Comparison of ENCODE assay signal across 8 mouse cellular contexts in genomic region chr7:27335928-27336823, GRCm38 (mm10). TPM values are rescaled to one million over a fixed set of nuclear protein-coding genes. Genes with fewer than 3 reads are reported as not detected.
DNase-seq lines count a peak whose midpoint lies in the region; ATAC-seq and TF ChIP-seq lines count a peak whose summit lies in the region.

No protein-coding gene starts in this region.

- no peak overlapping the region for H3K4me3 ChIP-seq in bone marrow macrophage, adult 2 months (ENCODE audit: insufficient read depth, low read length)
- H3K4me3 ChIP-seq in embryonic fibroblast, embryonic 13.5 days (ENCODE audit: insufficient read depth, low read length) = peak overlapping the region; percentile 47
- peak overlapping the region; percentile 53 for H3K4me3 ChIP-seq in heart, embryonic 12.5 days
- H3K4me3 ChIP-seq in kidney, embryonic 16.5 days (ENCODE audit: low read length) = peak overlapping the region; percentile 45
- H3K4me3 ChIP-seq in liver, adult 2 months (ENCODE audit: insufficient read depth, low read depth, low read length) = no peak overlapping the region
- peak overlapping the region; percentile 25 for H3K4me3 ChIP-seq in myocyte

- peak overlapping the region; percentile 53 for H3K9ac ChIP-seq in heart, embryonic 12.5 days
- H3K9ac ChIP-seq in kidney, embryonic 16.5 days (replicated peaks; ENCODE audit: low read length) = peak overlapping the region; percentile 12
- no peak overlapping the region for H3K9ac ChIP-seq in liver, adult 2 months (ENCODE audit: low read depth, low read length)

- under 1% methylated on average over 47 of the region's 47 CpGs for WGBS in heart, embryonic 12.5 days
- WGBS in kidney, embryonic 16.5 days = under 1% methylated on average over 47 of the region's 47 CpGs
- 3% methylated on average over 47 of the region's 47 CpGs for WGBS in liver, adult 2 months

- H3K36me3 ChIP-seq in heart, embryonic 12.5 days = no peaks in the 10 kb centered on the region
- H3K36me3 ChIP-seq in kidney, embryonic 16.5 days (ENCODE audit: insufficient read depth, low read length) = no peaks in the 10 kb centered on the region
- H3K36me3 ChIP-seq in liver, adult 2 months (ENCODE audit: control insufficient read depth, insufficient read depth, low read length) = no peaks in the 10 kb centered on the region
- no peaks in the 10 kb centered on the region for H3K36me3 ChIP-seq in myocyte (ENCODE audit: control insufficient read depth, insufficient read depth)

- no peak for TF ChIP-seq POLR2A in bone marrow macrophage, adult 2 months (IDR thresholded peaks at IDR 0.05; ENCODE audit: borderline replicate concordance, low read depth, low read length)
- TF ChIP-seq POLR2A in embryonic fibroblast, embryonic 13.5 days (IDR thresholded peaks at IDR 0.05; ENCODE audit: low read depth, low read length) = peak; percentile 78
- no peak for TF ChIP-seq POLR2A in liver, adult 2 months (IDR thresholded peaks at IDR 0.05; ENCODE audit: extremely low read depth, insufficient read depth, low read length)
- peak; percentile 88 for TF ChIP-seq POLR2A in myocyte (IDR thresholded peaks at IDR 0.05; ENCODE audit: insufficient read length, low read depth)

- H3K4me2 ChIP-seq in heart, embryonic 12.5 days = peak overlapping the region; percentile 90
- peak overlapping the region; percentile 70 for H3K4me2 ChIP-seq in kidney, embryonic 16.5 days (replicated peaks; ENCODE audit: low read depth, low read length)
- H3K4me2 ChIP-seq in myocyte (ENCODE audit: low read depth) = peak overlapping the region; percentile 93

- no peaks in the 10 kb centered on the region for H3K79me2 ChIP-seq in liver, adult 2 months (ENCODE audit: control insufficient read depth, insufficient read depth, low read length)
- no peaks in the 10 kb centered on the region for H3K79me2 ChIP-seq in myocyte (ENCODE audit: control insufficient read depth, insufficient read depth)

- H3K27me3 ChIP-seq in heart, embryonic 12.5 days (replicated peaks) = peaks cover 76% of the 10 kb centered on the region
- peaks cover 63% of the 10 kb centered on the region for H3K27me3 ChIP-seq in kidney, embryonic 16.5 days (ENCODE audit: insufficient read depth, low read length)
- peaks cover 8% of the 10 kb centered on the region for H3K27me3 ChIP-seq in liver, adult 2 months (ENCODE audit: control insufficient read depth, insufficient read depth, low read length)
- no peaks in the 10 kb centered on the region for H3K27me3 ChIP-seq in myocyte (ENCODE audit: control insufficient read depth, insufficient read depth, insufficient read length)

- no peak overlapping the region for H3ac ChIP-seq in myocyte (ENCODE audit: control insufficient read depth, insufficient read length)

- no peaks in the 10 kb centered on the region for H3K9me3 ChIP-seq in heart, embryonic 12.5 days (replicated peaks)
- H3K9me3 ChIP-seq in kidney, embryonic 16.5 days (ENCODE audit: low read length) = no peaks in the 10 kb centered on the region

- DNase-seq in A20 (ENCODE audit: low read depth, low spot score) = peak; percentile 84
- peak; percentile 44 for DNase-seq in liver, adult 2 months (ENCODE audit: extremely low read depth, low read depth, low spot score)
- peak; percentile 84 to 94 for DNase-seq in spleen, postnatal 4 days (ENCODE audit: low spot score in 2 of 2)

- H3K4me1 ChIP-seq in bone marrow macrophage, adult 2 months (ENCODE audit: control insufficient read depth, insufficient read depth, low read length) = peaks cover 9% of the 10 kb centered on the region; the same call in 1 of the 2 replicates
- peaks cover 3% of the 10 kb centered on the region; the same call in 1 of the 2 replicates for H3K4me1 ChIP-seq in embryonic fibroblast, embryonic 13.5 days (ENCODE audit: control insufficient read depth, insufficient read depth, low read length)
- H3K4me1 ChIP-seq in heart, embryonic 12.5 days (replicated peaks) = peaks cover 46% of the 10 kb centered on the region
- peaks cover 60% of the 10 kb centered on the region for H3K4me1 ChIP-seq in kidney, embryonic 16.5 days (ENCODE audit: insufficient read depth, low read length)
- no peaks in the 10 kb centered on the region for H3K4me1 ChIP-seq in liver, adult 2 months (ENCODE audit: control insufficient read depth, insufficient read depth, low read length)

- peak; percentile 74 for ATAC-seq in heart, embryonic 12.5 days (ENCODE audit: insufficient number of reproducible peaks, low FRiP score)
- peak; percentile 73 for ATAC-seq in kidney, embryonic 16.5 days (ENCODE audit: low FRiP score, low TSS enrichment)

- H3K27ac ChIP-seq in bone marrow macrophage, adult 2 months (ENCODE audit: insufficient read depth, low read depth, low read length) = no peak overlapping the region
- no peak overlapping the region; the same call in 1 of the 2 replicates for H3K27ac ChIP-seq in embryonic fibroblast, embryonic 13.5 days (ENCODE audit: insufficient read depth, low read length)
- peak overlapping the region; percentile 0; the same call in 1 of the 2 replicates for H3K27ac ChIP-seq in heart, embryonic 12.5 days (ENCODE audit: poor library complexity, severe bottlenecking)
- no peak overlapping the region for H3K27ac ChIP-seq in kidney, embryonic 16.5 days (ENCODE audit: low read length)
- H3K27ac ChIP-seq in liver, adult 2 months (replicated peaks; ENCODE audit: insufficient read depth, low read depth, low read length) = no peak overlapping the region

- TF ChIP-seq CTCF in bone marrow macrophage, adult 2 months (IDR thresholded peaks at IDR 0.05; ENCODE audit: low read depth, low read length) = peak; percentile 75
- peak; percentile 99 for TF ChIP-seq CTCF in embryonic fibroblast, embryonic 13.5 days (IDR thresholded peaks at IDR 0.05; ENCODE audit: borderline replicate concordance, insufficient read depth, low read length)
- peak; percentile 98 for TF ChIP-seq CTCF in liver, adult 2 months (IDR thresholded peaks at IDR 0.05; ENCODE audit: low read depth, low read length)

TF ChIP-seq in myocyte, 11 proteins besides CTCF, POLR2A, EP300 and RAD21:
- TF ChIP-seq TCF3 (IDR thresholded peaks at IDR 0.05; ENCODE audit: insufficient read length, low read depth) (no peak), MYOG (IDR thresholded peaks at IDR 0.05; ENCODE audit: control insufficient read depth in 1 of 3, insufficient read depth in 1 of 3, insufficient read length in 2 of 3, low read depth in 2 of 3) (no peak), SRF (IDR thresholded peaks at IDR 0.05; ENCODE audit: control insufficient read depth, insufficient read length, low read depth) (no peak), MYOD1 (IDR thresholded peaks at IDR 0.05; ENCODE audit: control insufficient read depth in 1 of 3, insufficient read length in 2 of 3, low read depth in 2 of 3) (no peak), MAX (IDR thresholded peaks at IDR 0.05; ENCODE audit: low read depth) (no peak), USF1 (IDR thresholded peaks at IDR 0.05; ENCODE audit: low read depth) (no peak), CEBPB (IDR thresholded peaks at IDR 0.05; ENCODE audit: insufficient read depth, poor library complexity, severe bottlenecking) (no peak), TCF12 (IDR thresholded peaks at IDR 0.05; ENCODE audit: insufficient read depth, poor library complexity, severe bottlenecking) (no peak), E2F4 (IDR thresholded peaks at IDR 0.05; ENCODE audit: insufficient read depth) (no peak), REST (IDR thresholded peaks at IDR 0.05; ENCODE audit: insufficient read depth, insufficient read length) (peak; percentile 24), POLR2AphosphoS2 (IDR thresholded peaks at IDR 0.05; ENCODE audit: insufficient read length, low read depth) (peak; percentile 88)

RNA-seq across cellular contexts. Expression of gene Ltbp4, which starts 1.3 kb away (rescaled TPM):
- 0.84 TPM in 1 of 2 replicates, not detected in the other for polyA plus RNA-seq in bone marrow macrophage, adult 2 months (2012; ENCODE audit: insufficient read depth, insufficient read length, missing spikeins)
- polyA plus RNA-seq in embryonic fibroblast, embryonic 13.5 days (2011; ENCODE audit: insufficient read length, low read depth, missing spikeins) = 46.5 and 50.6 TPM in 2 replicates
- 53.9 and 57.1 TPM in 2 replicates for polyA plus RNA-seq in heart, embryonic 12.5 days (2016; fragmentation: Nextera tagmentation; extraction: Ambion mirVana)
- 45.9 and 55.8 TPM in 2 replicates for polyA plus RNA-seq in kidney, embryonic 16.5 days (2015; fragmentation: Nextera tagmentation; extraction: Ambion mirVana)
- total RNA-seq in liver, adult 2 months (2014; rRNA removed) = 9.4 and 24.2 TPM in 2 replicates
- polyA plus RNA-seq in liver, adult 2 months (2012; rRNA removed) = 29.2 and 32.5 TPM in 2 replicates
- polyA plus RNA-seq in myocyte (2012; fragmentation: generic; extraction: Trizol) = 32.5 TPM

RNA-seq across cellular contexts. Expression of gene Shkbp1, which starts 19.6 kb away (rescaled TPM):
- 51.0 and 60.8 TPM in 2 replicates for polyA plus RNA-seq in bone marrow macrophage, adult 2 months (2012; ENCODE audit: insufficient read depth, insufficient read length, missing spikeins)
- 35.9 and 41.2 TPM in 2 replicates for polyA plus RNA-seq in embryonic fibroblast, embryonic 13.5 days (2011; ENCODE audit: insufficient read length, low read depth, missing spikeins)
- polyA plus RNA-seq in heart, embryonic 12.5 days (2016; fragmentation: Nextera tagmentation; extraction: Ambion mirVana) = 35.4 and 39.4 TPM in 2 replicates
- polyA plus RNA-seq in kidney, embryonic 16.5 days (2015; fragmentation: Nextera tagmentation; extraction: Ambion mirVana) = 51.4 and 56.9 TPM in 2 replicates
- total RNA-seq in liver, adult 2 months (2014; rRNA removed) = 3.6 and 4.4 TPM in 2 replicates
- polyA plus RNA-seq in liver, adult 2 months (2012; rRNA removed) = 19.8 and 23.9 TPM in 2 replicates
- polyA plus RNA-seq in myocyte (2012; fragmentation: generic; extraction: Trizol) = 18.4 TPM

RNA-seq across cellular contexts. Expression of gene Gm20479, which starts 21.0 kb away (rescaled TPM):
- 10.4 TPM in 1 of 2 replicates, not detected in the other for polyA plus RNA-seq in bone marrow macrophage, adult 2 months (2012; ENCODE audit: insufficient read depth, insufficient read length, missing spikeins)
- 6.2 TPM in 1 of 2 replicates, not detected in the other for polyA plus RNA-seq in embryonic fibroblast, embryonic 13.5 days (2011; ENCODE audit: insufficient read length, low read depth, missing spikeins)
- polyA plus RNA-seq in heart, embryonic 12.5 days (2016; fragmentation: Nextera tagmentation; extraction: Ambion mirVana) = 1.2 and 1.5 TPM in 2 replicates
- 0.64 and 0.80 TPM in 2 replicates for polyA plus RNA-seq in kidney, embryonic 16.5 days (2015; fragmentation: Nextera tagmentation; extraction: Ambion mirVana)
- not detected in 2 replicates for total RNA-seq in liver, adult 2 months (2014; rRNA removed)
- polyA plus RNA-seq in liver, adult 2 months (2012; rRNA removed) = not detected in 2 replicates
- 0.11 TPM for polyA plus RNA-seq in myocyte (2012; fragmentation: generic; extraction: Trizol)

Comparison
In these comparisons a context has a peak if more than half of its experiments do, and no peak if none do; other contexts are left out.
1. H3K4me3 ChIP-seq: peak in embryonic fibroblast, embryonic 13.5 days (single experiment), heart, embryonic 12.5 days (single experiment), kidney, embryonic 16.5 days (single experiment) and myocyte (single experiment); none in bone marrow macrophage, adult 2 months (single experiment) and liver, adult 2 months (single experiment).
2. POLR2A ChIP-seq: peak in embryonic fibroblast, embryonic 13.5 days (single experiment) and myocyte (single experiment); none in bone marrow macrophage, adult 2 months (single experiment) and liver, adult 2 months (single experiment).
3. RNA of gene Ltbp4, which starts 1.3 kb away (polyA plus RNA-seq): 45.9 to 55.8 TPM in kidney, embryonic 16.5 days, 53.9 to 57.1 TPM in heart, embryonic 12.5 days, 46.5 to 50.6 TPM in embryonic fibroblast, embryonic 13.5 days, 32.5 TPM in myocyte (single experiment) and 29.2 to 32.5 TPM in liver, adult 2 months; 0.84 TPM in bone marrow macrophage, adult 2 months; every median in the first group is over 10 times any median in the second.
4. Peak in every context shown above with its lines, with median percentiles within 50 percentile points of each other: DNase-seq, CTCF ChIP-seq and H3K4me2 ChIP-seq.